Mouse (Mus musculus) thymus, adult 2 months (tissue): ENCODE measurements around the gene Pfkfb4.

Experiments
- CTCF ChIP-seq: fragments of 200-500 bp; IDR thresholded peaks from 2 replicates; pipeline ENCODE4 v1.5.1; 2012; ENCODE audit warnings: mild to moderate bottlenecking, control low read depth, low read length, moderate library complexity, borderline replicate concordance; ENCODE audit not compliant: control insufficient read depth, poor library complexity, insufficient read depth; ENCODE audit errors: extremely low read depth
- POLR2A ChIP-seq: fragments of 200-500 bp; IDR thresholded peaks from 2 replicates; pipeline ENCODE4 v1.6.1; 2012; ENCODE audit warnings: mild to moderate bottlenecking, low read length, control low read depth, moderate library complexity; ENCODE audit not compliant: control insufficient read depth, poor library complexity, insufficient read depth; ENCODE audit errors: extremely low read depth

DNA sequence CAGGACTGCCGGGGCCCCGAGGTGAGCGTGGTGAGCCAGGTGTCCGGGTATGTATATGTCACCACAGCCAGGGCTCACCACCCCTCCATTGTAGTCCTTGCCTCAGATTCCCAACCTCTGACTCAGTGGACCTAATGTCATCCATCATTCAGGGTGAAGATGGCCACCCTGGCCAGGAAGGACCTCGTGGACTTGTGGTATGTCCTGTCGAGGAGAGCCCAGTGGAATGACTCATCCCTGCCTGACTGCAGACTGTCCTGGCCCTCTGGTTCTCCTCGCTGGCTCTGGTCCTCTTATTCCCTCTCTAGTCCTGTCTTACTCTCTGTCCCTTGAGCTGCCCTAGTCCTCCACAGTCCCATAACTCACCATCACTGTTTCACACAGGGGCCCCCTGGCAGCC, 13.6 kb upstream of the Pfkfb4 start:
- TF ChIP-seq POLR2A (no peak), CTCF (no peak)
